Mouse (Mus musculus) CD4-positive naive resting alpha-beta T cell, adult 57 days (primary cell): ENCODE results near the gene Akt1s1. TPM values are rescaled to one million over a fixed set of nuclear protein-coding genes. Genes with fewer than 3 reads are reported as not detected.

Experiments used
- total RNA-seq: library from RNA; stranded (reverse); gene quantifications from one replicate; pipeline ENCODE4 v1.2.4, GENCODE M21; 2023

Akt1s1 gene
- 47.9 TPM for total RNA-seq

DNA sequence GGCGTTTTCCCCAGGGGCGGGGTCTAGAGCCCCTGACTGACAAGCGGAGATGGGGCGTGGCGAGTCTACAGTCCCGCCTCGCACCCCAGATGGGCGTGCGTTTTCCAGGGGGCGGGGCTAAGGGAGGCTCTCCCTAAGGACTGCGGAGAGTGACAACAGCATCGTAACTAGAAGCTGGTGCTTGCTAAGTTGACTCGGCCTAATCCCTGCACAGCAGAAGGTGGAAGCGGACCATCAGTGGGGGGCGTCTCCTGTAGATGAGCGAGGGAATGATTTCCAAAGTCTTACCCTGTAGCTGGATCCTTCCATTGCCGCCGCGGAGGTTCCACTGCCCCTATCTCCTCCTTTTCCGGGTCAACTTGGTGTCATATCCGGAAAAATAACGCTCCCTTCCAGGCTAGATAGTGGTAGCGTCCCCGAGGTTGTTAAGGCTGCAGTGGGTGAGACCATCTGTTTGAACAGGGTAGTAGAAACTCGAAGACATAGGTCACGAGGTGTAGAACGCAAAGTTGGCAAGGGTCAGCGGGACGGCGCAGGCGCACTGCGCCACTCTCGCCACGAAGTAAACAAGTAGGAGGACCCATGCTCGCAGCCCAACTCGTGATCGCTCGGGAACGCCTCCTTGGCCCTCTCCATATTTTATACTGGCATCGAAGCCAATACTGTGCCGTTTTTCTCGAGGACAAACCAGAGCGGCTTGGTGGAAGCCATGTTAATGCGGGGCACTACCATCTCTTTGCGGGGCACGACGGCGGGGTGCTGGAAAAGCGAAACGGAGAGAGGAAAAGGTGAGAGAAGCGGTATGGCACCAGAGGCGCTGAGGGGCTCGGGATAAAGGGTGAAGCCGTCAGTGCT, at the start of gene Akt1s1, which contains the start of gene Tbc1d17:
Akt1s1 (plus strand) TSS at position 431 of the 855 bp plus-strand sequence.
Tbc1d17 (minus strand) TSS at position 519 of the 855 bp plus-strand sequence.

GRCm38 (mm10) chr7:44815721-44816469, 32.9 kb upstream of the Akt1s1 start, which contains the start of the genes Nup62 and Il4i1:
TSS of gene Nup62 (plus strand) at chr7:44816088.
TSS of gene Il4i1 (plus strand) at chr7:44816387.

GRCm38 (mm10) chr7:44816470-44817021, 32.2 kb upstream of the Akt1s1 start, which contains the start of gene Atf5:
TSS of gene Atf5 (minus strand) at chr7:44816658.

GRCm38 (mm10) chr7:44857042-44857552, 8.3 kb downstream of the Akt1s1 start, which contains the start of gene Pnkp:
TSS of gene Pnkp (plus strand) at chr7:44857139.

GRCm38 (mm10) chr7:44869697-44870528, 21.1 kb downstream of the Akt1s1 start, which contains the start of gene Ptov1:
TSS of gene Ptov1 (minus strand) at chr7:44869788.

DNA sequence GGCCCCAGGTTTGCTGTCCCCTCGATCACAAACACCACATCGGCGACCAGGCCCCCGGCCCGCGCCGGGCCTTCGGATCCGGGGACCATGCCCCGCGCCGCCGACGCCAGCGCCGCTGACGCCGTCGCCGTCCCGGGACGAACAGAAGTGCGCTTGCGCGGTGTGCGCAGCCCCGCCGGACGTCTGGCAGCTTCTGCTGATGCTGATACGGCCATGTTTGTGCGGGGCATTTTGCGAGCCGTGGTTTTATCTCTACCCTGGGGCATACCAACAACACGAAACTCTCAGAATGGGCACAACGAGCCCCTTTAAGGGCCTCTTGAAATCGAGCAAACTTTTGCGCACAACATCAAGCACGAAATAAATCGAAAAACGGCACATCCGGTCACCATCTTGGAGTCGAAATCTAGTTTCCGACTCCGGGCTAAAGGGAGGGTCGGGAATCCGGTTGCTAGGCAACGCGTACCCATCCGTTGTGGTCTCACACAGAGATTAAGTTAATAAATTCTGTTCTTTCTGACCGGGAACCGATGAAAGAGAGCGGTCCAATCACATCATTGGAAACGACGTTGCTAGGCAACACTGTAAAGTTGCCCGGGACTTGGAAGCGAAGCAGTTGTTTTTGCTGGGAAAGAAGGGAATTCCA, 43.6 kb downstream of the Akt1s1 start, which contains the start of gene Med25:
Med25 (minus strand) TSS at position 437 of the 646 bp plus-strand sequence.

GRCm38 (mm10) chr7:44895593-44896434, 47.0 kb downstream of the Akt1s1 start, which contains the start of gene Fuz:
TSS of gene Fuz (plus strand) at chr7:44896079.

Other genes with a start within 250 kb of the Akt1s1 start
- gene Myh14, start 178.1 kb upstream of the Akt1s1 start, total RNA-seq = 0.35 TPM
- gene Izumo2, start 140.2 kb upstream of the Akt1s1 start, total RNA-seq = not detected
- gene Vrk3, start 100.6 kb upstream of the Akt1s1 start, total RNA-seq = 99.4 TPM
- 0.86 TPM for gene Zfp473, start 97.9 kb upstream of the Akt1s1 start, total RNA-seq
- gene Nup62, start 32.9 kb upstream of the Akt1s1 start, total RNA-seq = 42.8 TPM
- gene Il4i1, start 32.6 kb upstream of the Akt1s1 start, total RNA-seq = 3.2 TPM
- gene Atf5, start 32.3 kb upstream of the Akt1s1 start, total RNA-seq = 7.2 TPM
- 92.5 TPM for gene Tbc1d17, start 88 bp downstream of the Akt1s1 start, total RNA-seq
- gene Pnkp, start 8.1 kb downstream of the Akt1s1 start, total RNA-seq = 62.0 TPM
- 27.8 TPM for gene Ptov1, start 20.8 kb downstream of the Akt1s1 start, total RNA-seq
- gene Med25, start 43.7 kb downstream of the Akt1s1 start, total RNA-seq = 77.4 TPM
- gene Fuz, start 47.1 kb downstream of the Akt1s1 start, total RNA-seq = 17.6 TPM
- 71.8 TPM for gene Ap2a1, start 80.5 kb downstream of the Akt1s1 start, total RNA-seq
- 0.33 TPM for gene Tsks, start 94.2 kb downstream of the Akt1s1 start, total RNA-seq
- 0.18 TPM for gene Cpt1c, start 125.9 kb downstream of the Akt1s1 start, total RNA-seq
- gene Prmt1, start 137.6 kb downstream of the Akt1s1 start, total RNA-seq = 153 TPM
- 157 TPM for gene Irf3, start 148.7 kb downstream of the Akt1s1 start, total RNA-seq
- 19.6 TPM for gene Bcl2l12, start 149.7 kb downstream of the Akt1s1 start, total RNA-seq
- gene Scaf1, start 167.4 kb downstream of the Akt1s1 start, total RNA-seq = 83.6 TPM
- gene Rras, start 169.0 kb downstream of the Akt1s1 start, total RNA-seq = 10.3 TPM
- gene Prr12, start 203.9 kb downstream of the Akt1s1 start, total RNA-seq = 75.1 TPM
- 61.3 TPM for gene Nosip, start 213.4 kb downstream of the Akt1s1 start, total RNA-seq
- gene Prrg2, start 213.7 kb downstream of the Akt1s1 start, total RNA-seq = 0.95 TPM
- 6.1 TPM for gene Rcn3, start 243.2 kb downstream of the Akt1s1 start, total RNA-seq